Mouse (Mus musculus) lung, adult 2 months (tissue): ENCODE measurements at regions not wholly inside any gene's neighbourhood (a gene's known extent, or its start where the extent isn't known, plus 50 kb on each side); places are given as distances from the start of the nearest gene placed in this dataset.

Experiments
- CTCF ChIP-seq: fragments of 200-500 bp; IDR thresholded peaks from 2 replicates; pipeline ENCODE4 v1.5.1; 2011; ENCODE audit warnings: mild to moderate bottlenecking, low read length, control low read depth; ENCODE audit not compliant: insufficient read depth
- POLR2A ChIP-seq: fragments of 200-500 bp; IDR thresholded peaks from 2 replicates; pipeline ENCODE4 v1.6.1; 2011; ENCODE audit warnings: low read depth, mild to moderate bottlenecking, control low read depth, low read length, borderline replicate concordance; ENCODE audit errors: extremely low read depth

DNA sequence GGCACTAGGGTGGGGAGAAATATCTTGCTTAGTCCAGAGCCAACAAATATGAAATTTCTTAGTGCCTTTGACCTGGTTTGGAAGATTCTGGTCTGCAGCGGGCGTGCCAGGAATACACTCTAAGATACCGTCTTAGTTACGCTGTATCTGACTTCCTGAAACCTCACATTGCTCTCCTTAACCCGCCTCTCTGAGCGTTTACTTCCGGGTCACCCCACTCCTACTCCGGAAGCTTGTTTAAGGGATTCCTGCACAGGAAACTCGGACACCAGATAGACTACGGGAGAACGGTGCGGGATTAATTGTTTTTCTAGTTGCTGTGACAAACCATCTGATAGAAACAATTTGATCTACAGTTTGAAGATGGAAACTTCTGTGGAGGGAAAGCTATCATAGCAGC is 442.3 kb downstream of the Tshz3 start:
- no peak for TF ChIP-seq POLR2A
- TF ChIP-seq CTCF, result no peak
